Mouse (Mus musculus) spleen, postnatal 36 days (tissue): ENCODE results near the gene Mcrip2.

ENCODE experiments used
- DNase-seq, 2 experiments: peaks; one replicate each; pipeline ENCODE4 v3.0.0; 2022; ENCODE audit warnings: low spot score in 2 of 2, mixed read lengths in 1 of 2

Mcrip2 gene

DNA sequence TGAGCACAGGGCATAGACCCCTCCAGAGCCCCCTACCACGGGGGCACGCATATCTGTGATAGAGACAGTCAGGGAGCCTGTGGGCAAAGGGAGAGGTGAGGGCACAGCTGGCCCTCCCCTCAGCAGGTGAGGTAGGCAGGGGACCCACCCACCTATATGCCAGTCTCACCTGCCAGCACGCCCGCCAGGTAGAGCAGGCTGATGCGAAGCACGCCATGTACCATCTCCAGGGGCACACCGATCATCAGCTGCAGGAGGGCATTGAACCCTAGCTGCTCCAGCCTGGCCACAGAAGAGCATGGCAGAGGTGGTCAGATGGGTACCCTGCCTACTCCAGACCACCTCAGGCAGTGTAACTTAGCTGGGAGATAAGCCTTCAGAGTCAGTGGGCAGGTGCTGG, 33.3 kb downstream of the Mcrip2 start:
- DNase-seq: no peak

DNA sequence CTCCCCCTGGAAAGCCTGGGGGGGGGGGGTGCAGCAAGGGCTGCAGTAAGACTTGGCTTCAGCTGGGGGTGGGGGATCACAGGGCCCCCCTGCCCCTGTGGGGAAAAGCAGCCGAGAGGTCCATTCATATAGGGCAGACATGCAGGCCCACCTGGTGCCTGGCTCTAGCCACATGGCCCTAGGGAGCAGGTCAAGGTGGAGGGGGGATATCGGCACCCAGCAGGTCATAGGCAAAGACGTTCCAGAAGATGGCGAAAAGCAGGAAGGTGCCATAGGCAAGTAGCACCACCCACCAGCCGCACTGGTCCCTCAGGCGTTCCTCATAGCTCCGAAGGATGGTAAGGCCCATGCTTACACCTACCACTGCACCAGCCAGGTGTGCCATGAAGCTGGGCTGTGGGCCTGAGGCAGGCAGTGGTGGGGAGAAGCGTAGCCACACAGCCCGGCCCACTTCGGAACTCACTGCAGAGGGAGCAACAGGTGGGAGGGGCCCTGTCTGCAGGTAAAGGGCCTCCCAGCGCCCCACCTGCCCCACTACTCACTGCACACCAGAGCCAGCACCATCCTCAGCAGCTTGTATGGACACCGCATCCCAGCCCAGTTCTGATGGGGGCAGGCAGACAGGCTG, 33.9 kb downstream of the Mcrip2 start:
- DNase-seq: no peak

DNA sequence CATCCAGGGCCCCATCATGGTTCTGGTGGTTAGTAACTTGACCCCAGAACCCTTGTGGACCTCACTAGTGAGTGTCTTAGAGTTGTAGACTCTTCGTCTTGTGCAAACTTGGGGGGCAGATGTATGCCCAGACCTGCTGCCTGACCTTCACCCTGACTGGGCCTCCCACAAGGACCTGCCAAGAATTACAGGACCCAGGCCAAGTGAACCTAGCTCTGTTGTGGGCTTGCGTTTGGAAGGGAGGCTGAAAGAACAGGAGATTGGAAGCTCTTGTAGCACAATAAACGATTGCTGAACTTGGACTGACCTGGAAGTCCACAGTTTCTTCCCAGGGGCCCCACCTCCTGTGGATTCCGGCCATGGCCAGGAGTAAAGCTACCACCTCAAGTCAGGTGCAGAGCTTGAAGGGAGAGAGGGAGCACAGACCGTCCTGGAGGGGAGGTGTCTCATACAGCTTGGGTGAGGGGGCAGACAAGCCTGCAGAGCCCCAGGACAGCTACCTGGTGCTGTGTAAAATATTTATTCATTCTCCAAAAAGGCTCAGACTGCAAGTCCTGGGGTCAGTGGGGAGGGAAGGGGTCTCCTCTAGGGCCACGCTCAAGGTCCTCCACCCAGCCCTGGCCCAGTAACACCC, 34.5 kb downstream of the Mcrip2 start:
- no peak for DNase-seq

DNA sequence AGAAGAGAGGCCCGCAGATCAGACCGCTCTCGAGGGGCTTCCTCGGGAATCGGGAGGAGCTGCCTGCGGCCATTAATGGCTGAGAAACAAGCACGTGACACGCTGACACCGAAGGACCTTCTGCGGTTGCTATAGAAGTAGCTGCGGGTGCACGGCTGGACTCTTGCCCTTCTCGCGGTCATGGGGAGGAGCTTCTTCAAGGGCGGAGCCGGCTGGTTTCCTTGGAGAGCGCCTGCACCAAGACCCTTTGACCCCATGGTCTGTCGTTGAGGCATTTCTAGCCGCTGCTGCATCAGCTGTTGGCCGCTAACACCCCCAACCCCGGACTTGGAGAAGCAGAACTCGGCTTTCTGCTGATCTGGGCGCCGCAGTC, 35.3 kb downstream of the Mcrip2 start, which contains the start of gene Stub1:
Gene Stub1 (minus strand): TSS at position 114 of the 373 bp plus-strand sequence.
- DNase-seq: peak; percentile 71 to 76

DNA sequence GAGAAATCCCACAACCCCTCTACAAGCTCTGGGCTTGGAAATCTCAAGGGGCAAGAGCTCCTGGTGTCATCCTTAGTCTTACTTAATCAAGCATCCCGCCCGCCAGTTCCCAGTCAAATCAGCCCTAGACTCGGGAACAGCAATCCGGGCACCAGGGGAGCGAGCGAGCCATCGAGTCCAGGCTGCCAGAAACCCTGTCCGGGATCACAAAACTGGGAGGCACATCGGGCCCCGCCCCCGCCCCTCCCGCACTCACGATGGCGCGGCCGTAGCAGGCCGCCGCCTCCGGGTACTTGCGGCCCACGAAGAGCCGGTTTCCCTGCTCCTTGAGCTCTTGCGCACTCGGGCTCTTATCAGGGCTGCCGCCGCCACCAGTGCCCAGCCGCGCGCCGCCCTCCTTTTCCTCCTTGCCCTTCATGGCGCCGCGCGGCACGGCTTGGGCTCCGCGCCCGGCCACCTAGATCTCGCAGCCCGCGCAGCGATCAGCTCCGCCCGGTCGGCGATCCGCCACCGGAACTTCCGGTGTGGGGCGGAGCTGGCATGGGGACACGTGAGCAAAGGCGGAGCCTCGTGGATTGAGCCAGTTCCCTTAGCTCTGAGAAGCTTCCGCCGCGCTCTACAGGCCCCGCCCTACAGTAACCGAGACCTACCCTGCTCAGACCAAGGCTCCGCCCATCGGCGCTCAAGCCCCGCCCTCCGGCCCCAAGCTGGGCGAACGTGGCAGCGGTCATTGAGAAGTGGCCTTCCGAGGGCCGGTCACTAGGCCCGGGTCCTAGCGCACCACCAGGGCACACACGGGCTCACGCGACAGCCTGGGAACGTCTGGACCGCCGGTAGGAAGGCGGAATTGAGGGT, 35.9 kb downstream of the Mcrip2 start:
- DNase-seq: peak; percentile 99

DNA sequence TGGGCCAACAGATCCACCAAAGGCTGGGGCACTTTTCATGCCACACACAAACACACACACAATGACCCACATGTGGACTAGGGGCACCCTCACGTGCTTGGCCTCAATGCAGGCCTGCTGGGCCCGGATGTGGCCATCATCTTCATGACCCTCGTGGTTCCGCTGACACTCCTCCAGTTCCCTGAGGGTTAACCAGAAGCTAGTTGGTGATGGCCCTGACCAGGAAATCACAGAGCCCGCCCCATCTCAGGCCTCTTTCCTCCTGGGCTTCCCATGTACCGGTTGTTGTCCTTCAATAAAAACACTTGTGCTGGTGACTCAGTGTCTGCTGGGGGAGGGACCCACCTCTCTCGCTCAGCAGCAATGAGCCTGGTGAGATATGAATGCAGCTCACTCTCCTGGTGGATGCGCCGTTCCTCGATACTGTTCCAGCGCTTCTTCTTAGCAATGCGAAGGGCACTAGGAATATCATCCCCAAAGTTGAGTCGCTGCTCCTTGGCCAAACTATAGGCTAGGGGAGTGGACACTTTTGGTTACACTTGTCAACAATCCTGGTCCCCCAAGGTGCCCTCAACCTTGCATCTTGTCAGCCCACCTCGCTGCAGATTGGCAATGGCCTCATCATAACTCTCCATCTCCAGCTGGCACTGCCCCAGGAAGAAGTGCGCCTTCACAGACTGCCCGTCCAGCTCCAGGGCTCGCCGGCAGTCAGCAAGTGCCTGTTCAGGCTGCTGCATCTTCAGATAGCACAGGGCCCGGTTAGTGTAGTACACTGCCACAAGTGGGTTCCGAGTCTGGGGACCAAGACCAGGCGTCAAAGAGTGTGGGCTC, 36.9 kb downstream of the Mcrip2 start:
- DNase-seq: no peak

DNA sequence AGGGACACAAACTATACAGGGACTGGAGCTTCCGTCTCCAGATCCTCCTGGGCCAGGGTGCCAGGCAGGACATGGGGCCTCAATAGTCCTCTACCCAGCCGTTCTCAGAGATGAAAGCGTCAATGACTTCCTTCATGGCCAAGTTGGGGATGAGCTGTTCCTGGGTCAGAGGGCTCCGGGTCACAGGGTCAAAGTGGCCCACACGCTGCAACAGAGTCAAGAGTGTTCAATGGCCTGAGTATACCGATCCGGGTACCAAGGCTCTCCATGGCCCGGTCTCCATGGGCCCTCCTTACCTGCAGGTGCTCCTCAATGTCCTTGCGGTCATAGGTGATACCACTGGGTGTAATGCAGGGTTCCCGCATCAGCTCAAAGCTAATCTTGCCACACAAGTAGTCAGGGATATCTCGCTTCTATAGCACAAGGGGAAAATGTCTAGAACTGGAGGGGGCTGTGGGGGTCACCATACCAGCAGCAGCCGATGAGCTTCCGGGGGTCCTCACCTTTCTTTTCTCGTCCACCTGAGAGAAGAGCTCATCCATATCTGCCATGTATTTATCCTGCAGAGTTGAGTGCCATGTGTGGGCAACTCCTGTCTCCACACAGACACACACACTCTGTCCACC, 37.6 kb downstream of the Mcrip2 start:
- DNase-seq: no peak

DNA sequence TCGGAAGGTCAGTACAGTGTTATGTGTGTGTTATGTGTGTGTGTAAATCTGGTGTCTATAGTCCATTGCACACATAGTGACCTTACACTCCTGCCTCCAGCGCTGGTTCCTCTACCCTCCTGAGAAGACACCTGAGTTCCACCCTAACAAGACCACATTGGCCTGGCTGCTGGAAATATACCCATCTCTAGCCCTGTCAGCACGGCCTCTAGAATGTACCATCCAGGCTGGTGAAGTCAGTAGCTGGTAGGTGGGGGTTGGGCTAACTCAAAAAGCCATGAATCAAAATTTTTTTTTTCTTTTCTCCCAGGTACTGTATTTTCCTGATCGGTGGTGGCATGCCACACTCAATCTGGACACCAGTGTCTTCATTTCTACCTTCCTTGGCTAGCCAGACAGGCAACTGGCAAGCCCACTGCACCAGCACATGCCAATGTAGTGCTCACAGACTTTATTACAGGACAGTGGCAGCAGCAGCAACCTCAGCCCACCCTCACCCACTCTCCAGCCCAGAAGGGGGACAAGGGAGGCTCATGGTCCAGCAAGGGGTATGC, 38.3 kb downstream of the Mcrip2 start:
- DNase-seq: no peak

DNA sequence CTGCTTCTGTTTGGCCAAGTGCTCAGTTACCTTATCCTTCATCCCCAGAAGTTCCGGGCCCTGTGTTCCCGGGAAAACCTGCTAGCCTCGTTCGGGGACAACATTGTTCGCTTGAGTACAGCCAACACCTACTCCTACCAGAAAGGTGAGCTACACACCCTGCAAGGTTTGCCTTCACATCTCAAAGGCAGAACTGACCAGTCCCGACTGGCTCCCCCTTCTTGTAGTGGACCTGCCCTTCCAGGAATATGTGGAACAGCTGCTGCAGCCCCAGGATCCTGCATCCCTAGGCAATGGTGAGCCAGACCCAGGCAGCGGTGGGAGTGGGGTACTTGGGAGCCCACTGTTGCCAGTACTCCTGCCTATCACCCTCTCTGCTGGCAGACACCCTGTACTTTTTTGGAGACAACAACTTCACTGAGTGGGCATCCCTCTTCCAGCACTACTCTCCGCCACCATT, 39.0 kb downstream of the Mcrip2 start:
- DNase-seq: no peak

DNA sequence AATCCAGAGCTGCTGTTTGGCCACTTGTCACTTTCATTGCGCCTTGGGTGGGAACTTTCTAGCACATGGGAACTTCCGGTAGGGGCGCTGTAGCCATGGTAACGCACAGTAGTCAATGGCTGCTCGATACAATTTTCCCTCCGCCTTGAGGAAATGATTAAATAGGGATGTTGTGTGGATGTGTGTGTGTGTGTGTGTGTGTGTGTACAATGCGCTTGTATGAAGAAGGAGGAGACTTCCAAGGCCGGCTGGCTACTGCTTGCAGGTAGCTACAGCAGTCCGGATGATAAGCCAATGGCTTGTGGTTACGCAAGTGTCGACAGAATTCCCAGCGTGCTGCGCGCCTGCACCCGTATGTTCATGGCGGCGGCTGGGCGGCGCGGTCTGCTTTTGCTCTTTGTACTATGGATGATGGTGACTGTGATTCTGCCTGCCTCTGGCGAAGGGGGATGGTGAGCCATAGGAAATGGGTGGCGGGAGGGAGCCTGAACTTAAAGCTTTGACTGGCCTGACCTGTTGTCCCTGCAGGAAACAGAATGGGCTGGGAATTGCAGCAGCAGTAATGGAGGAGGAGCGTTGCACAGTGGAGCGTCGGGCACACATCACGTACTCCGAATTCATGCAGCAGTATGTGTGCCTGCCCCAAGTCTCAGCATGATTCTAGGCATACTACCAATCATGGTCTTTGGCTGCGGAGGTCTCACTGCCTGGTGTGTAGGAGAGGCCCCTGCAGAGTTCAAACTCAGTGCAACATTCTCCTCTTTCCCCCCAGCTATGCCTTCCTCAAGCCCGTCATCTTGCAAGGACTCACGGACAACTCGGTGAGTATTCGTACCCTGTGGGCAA, 39.6 kb downstream of the Mcrip2 start, which contains the start of gene Jmjd8:
Gene Jmjd8 (plus strand): TSS at position 156 of the 846 bp plus-strand sequence.
- peak; percentile 69 to 74 for DNase-seq

DNA sequence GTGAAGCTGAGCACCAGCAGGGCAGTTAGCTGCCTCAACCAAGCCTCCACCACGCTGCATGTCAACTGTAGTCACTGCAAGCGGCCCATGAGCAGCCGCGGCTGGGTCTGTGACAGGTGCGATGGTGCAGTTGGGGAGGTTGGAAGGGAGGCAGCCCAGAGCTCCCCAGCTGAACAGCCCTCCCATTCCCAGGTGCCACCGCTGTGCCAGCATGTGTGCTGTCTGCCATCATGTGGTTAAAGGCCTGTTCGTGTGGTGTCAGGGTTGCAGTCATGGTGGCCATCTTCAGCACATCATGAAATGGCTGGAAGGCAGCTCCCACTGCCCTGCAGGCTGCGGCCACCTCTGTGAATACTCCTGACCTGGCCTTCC, 40.4 kb downstream of the Mcrip2 start:
- DNase-seq: no peak

DNA sequence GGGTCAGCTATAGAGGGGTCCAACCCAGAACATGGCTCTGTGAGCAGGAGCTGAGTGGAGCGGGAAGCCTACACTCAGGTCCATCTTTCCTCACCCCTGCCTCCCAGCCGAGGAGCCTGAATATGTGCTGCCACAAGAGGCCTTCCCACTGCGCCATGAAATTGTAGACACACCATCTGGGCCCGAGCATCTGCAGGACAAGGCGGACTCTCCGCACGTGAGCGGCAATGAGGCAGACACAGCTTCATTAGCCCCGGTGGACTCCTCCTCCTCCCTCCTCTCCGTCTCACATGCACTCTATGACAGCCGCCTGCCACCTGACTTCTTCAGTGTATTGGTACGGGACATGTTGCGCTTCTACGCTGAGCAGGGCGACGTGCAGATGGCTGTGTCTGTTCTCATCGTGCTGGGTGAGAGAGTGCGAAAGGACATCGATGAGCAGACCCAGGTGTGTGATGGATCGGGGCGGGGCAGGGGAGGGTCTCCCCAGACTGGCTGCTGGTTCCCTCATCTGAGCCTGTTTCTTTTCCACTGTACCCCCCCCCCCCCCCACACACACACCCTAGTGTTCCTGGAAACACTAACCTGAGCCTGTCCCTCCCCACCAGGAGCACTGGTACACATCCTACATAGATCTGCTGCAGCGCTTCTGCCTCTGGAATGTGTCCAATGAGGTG, 40.9 kb downstream of the Mcrip2 start:
- DNase-seq: no peak

DNA sequence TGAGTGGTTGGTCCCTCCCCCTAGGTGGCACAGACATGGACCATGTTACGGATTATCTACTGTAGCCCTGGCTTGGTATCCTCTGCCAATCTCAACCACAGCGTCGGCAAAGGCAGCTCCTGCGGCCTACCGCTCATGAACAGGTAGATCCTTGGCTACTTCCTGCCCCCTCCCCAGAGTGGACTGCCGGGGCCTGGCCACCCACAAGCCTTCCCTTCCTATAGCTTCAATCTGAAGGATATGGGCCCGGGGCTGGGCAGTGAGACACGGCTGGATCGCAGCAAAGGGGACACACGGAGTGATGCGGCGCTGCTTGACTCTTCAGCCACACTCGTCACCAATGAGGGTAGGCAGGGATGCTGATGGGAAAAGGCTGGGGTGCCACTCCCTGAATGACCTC, 41.6 kb downstream of the Mcrip2 start:
- no peak for DNase-seq

DNA sequence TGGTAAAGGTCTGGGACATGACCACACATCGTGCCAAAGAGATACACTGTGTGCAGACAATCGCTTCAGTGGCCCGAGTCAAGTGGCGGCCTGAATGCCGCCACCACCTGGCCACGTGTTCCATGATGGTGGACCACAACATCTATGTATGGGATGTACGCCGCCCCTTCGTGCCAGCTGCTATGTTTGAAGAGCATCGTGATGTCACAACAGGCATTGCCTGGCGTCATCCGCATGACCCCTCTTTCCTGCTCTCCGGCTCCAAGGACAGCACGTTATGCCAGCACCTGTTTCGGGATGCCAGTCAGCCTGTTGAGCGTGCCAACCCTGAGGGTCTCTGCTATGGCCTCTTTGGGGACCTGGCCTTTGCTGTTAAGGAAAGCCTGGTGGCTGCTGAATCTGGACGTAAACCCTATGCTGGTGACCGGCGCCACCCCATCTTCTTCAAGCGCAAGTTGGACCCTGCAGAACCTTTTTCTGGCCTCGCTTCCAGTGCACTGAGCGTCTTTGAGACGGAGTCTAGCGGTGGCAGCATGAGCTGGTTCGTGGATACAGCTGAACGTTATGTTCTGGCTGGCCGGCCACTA, 42.5 kb downstream of the Mcrip2 start:
- no peak for DNase-seq

DNA sequence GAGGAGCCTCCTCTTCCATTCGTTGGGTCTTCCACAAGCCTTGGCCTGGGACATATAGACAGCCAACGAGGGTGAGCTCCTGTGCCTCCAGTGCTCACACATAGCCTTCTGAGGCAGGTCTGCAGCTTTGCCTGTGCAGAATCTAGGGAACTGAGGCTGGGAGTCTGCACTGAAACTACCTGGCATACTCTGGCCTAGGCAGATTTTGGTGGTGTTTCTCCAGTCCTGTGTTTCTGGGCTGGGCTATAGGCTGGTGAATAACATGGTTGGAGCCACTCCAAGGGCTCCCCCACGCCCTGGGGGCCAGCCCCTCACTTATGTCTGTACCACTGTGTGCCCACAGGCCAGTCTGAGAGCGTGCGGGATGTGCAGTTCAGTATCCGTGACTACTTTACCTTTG, 43.3 kb downstream of the Mcrip2 start:
- no peak for DNase-seq

DNA sequence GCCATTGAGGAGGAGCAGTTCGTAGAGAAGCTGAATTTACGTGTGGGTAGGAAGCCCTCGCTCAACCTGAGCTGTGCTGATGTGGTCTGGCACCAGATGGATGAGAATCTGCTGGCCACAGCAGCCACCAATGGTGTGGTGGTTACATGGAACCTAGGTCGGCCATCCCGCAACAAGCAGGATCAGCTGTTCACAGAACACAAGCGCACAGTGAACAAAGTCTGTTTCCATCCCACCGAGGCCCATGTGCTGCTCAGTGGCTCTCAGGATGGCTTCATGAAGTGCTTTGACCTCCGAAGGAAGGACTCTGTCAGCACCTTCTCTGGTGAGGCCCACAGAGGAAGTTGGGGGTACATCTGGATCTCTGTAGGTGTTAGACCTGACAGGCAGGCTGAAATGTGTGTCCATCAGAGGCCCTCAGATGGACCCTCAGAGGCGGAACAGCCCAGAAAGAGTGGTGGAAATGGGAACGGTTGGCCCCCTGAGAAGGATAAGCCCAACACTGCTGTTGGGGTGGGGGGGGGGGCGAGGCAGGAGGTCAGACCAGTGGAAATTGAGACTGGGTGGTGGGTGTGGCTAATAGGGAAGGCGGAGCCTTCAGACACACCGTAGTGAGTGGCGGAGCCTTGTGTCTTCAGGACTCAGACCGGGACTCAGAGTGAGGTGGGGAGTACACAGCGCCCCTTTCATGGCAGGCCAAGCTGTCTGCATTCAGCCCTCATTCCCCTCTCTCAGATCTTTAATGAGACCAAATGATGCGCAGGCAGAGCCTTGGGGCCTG, 44.0 kb downstream of the Mcrip2 start:
- DNase-seq: no peak

DNA sequence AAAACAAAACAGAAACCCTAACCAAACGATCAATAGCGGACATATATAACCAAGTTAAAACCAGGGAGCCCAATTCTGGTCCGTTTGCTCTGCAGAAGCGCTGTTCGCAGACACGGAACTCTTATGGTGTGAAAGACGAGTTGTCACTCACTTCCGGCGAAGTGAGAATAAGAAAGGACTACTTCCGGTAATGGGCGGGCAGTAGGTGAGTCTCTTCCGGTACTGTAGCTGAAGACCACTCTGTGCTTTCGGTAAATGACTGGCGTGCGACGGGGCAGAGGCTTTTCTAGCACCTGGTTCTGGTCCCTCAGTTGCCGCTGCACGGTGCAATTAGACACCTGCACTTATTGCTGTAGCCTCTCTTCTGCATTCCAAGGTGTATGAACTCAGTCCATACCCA, 45.1 kb downstream of the Mcrip2 start, which contains the start of gene Wdr24:
Gene Wdr24 (plus strand): TSS at position 176 of the 400 bp plus-strand sequence.
- DNase-seq: peak; percentile 75 to 84
